Mouse (Mus musculus): ENCODE measurements around the gene Frmpd2. TPM values are rescaled to one million over a fixed set of nuclear protein-coding genes. Genes with fewer than 3 reads are reported as not detected.

Gene Frmpd2
- polyA plus RNA-seq, 1 experiment from 2014 or later, result not detected

- no peak overlapping the region for H3K27ac ChIP-seq
- no peaks in the 10 kb centered on the region for H3K36me3 ChIP-seq (replicated peaks)
- DNase-seq (ENCODE audit: extremely low spot score, low spot score), result no peak
- H3K27me3 ChIP-seq (ENCODE audit: poor library complexity, severe bottlenecking), result no peaks in the 10 kb centered on the region
- WGBS, result 79% methylated on average over 3 of the region's 3 CpGs
- no peak overlapping the region for H3K4me3 ChIP-seq
- peaks cover 24% of the 10 kb centered on the region for H3K4me1 ChIP-seq
- no peaks in the 10 kb centered on the region for H3K9me3 ChIP-seq
Measured at GRCm38 (mm10) chr14:33573643-33574042, 102.1 kb downstream of the Frmpd2 start.

GRCm38 (mm10) chr14:33579771-33580484 lies 108.4 kb downstream of the Frmpd2 start:
- H3K4me1 ChIP-seq, result no peaks in the 10 kb centered on the region
- no peaks in the 10 kb centered on the region for H3K27me3 ChIP-seq (ENCODE audit: poor library complexity, severe bottlenecking)
- no peak for DNase-seq (ENCODE audit: extremely low spot score, low spot score)
- no peak overlapping the region for H3K27ac ChIP-seq
- H3K9me3 ChIP-seq, result no peaks in the 10 kb centered on the region; the same call in 1 of the 2 replicates
- 79% methylated on average over 7 of the region's 7 CpGs for WGBS
- no peaks in the 10 kb centered on the region for H3K36me3 ChIP-seq (replicated peaks)
- H3K4me3 ChIP-seq, result no peak overlapping the region

- no peaks in the 10 kb centered on the region for H3K36me3 ChIP-seq (replicated peaks)
- no peaks in the 10 kb centered on the region for H3K27me3 ChIP-seq (ENCODE audit: poor library complexity, severe bottlenecking)
- 68% methylated on average over 14 of the region's 14 CpGs for WGBS
- 0 out of 2 replicates have a peak, but pooled peaks cover 3% of the 10 kb centered on the region for H3K4me1 ChIP-seq
- no peak within 1 kb of the TSS for H3K27ac ChIP-seq
- H3K9me3 ChIP-seq, result no peaks in the 10 kb centered on the region
- DNase-seq (ENCODE audit: extremely low spot score, low spot score), result no peak
- H3K4me3 ChIP-seq, result no peak within 1 kb of the TSS
Measured at GRCm38 (mm10) chr14:33588951-33589350, 117.5 kb downstream of the Frmpd2 start, which contains the start of gene Ptpn20. Ptpn20 (plus strand) TSS chr14:33589207.

DNA sequence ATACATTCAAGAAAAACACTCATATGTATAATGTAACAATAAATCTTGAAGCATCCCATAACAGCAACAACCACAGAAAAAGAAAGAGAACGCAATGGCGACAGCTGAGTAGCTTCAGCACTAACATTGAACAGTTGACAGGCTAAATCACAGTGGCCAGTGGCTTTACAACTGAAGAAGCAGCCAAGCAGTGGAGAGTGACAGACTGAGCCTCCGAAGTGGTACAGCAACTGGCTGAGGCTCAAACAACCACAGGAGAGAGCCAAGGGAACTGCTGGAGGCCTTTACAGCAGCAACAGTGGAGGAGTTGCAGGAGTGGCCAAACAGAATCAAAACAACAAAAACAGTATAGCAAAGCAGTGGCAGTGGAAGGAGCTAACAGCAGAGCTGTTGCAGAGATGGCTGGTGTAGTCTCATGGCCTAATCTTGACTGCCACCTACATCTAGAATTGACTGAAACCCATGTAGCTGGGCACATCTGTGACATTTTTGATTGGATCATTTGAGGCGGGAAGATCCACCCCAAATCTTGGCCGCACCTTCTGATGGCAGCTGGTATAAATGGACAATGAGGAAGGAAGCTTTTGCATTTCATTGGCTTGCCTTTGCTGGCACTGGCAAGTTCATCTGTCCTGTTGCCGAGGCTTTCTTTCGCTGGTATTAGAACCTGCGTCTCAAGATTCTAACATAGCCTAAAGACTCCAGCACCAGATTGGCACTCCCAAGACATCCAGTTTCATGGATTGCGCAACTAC lies 127.1 kb downstream of the Frmpd2 start:
- H3K27me3 ChIP-seq (ENCODE audit: poor library complexity, severe bottlenecking), result no peaks in the 10 kb centered on the region
- H3K36me3 ChIP-seq (replicated peaks), result no peaks in the 10 kb centered on the region
- WGBS, result 95% methylated on average over 9 of the region's 9 CpGs
- H3K4me3 ChIP-seq, result no peak overlapping the region
- H3K9me3 ChIP-seq, result no peaks in the 10 kb centered on the region
- no peak overlapping the region for H3K27ac ChIP-seq
- no peaks in the 10 kb centered on the region for H3K4me1 ChIP-seq
- no peak for DNase-seq (ENCODE audit: extremely low spot score, low spot score)

DNA sequence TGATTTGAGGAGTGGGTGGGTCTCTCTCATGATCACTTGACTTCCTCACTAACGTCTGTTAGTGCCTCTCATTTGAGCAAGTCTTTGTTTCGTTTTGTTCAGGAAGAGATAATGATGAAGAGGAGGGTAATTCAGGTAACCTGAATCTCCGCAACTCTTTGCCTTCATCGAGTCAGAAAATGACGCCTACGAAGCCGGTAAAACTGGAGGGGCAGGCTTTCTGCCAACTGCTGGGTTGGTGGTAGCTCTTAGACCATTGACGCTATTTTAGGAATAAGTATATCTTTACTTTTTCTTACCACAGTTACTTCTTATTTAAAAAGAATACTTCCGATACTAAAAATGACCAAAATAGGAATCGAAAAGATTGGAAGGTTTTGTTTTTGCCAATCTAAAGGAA lies 135.9 kb downstream of the Frmpd2 start:
- DNase-seq (ENCODE audit: extremely low spot score, low spot score), result no peak
- Histone ChIP-seq H3K4me3 (no peak overlapping the region), H3K36me3 (replicated peaks) (no peaks in the 10 kb centered on the region), H3K27ac (no peak overlapping the region), H3K27me3 (ENCODE audit: poor library complexity, severe bottlenecking) (no peaks in the 10 kb centered on the region), H3K9me3 (no peaks in the 10 kb centered on the region), H3K4me1 (no peaks in the 10 kb centered on the region)
- 90% methylated on average over 10 of the region's 10 CpGs for WGBS

Other genes with a start within 250 kb of the Frmpd2 start
- gene Mapk8, start 24.5 kb upstream of the Frmpd2 start, polyA plus RNA-seq (2016; fragmentation: Nextera tagmentation; extraction: Ambion mirVana), result 16.7 and 18.4 TPM in 2 replicates
- gene Ptpn20, start 117.5 kb downstream of the Frmpd2 start, polyA plus RNA-seq (2016; fragmentation: Nextera tagmentation; extraction: Ambion mirVana), result 0.12 TPM in 1 of 2 replicates, not detected in the other

All from forebrain, embryonic 10.5 days (tissue).